Mouse (Mus musculus) MEL (cell line): ENCODE data around the gene Vill. TPM values are rescaled to one million over a fixed set of nuclear protein-coding genes. Genes with fewer than 3 reads are reported as not detected.

ENCODE experiments used
- DNase-seq: peaks from one replicate; pipeline ENCODE4 v3.0.0; 2011; ENCODE audit warnings: low read depth, low spot score
- H3K27ac ChIP-seq: 2 replicates; pipeline ENCODE4 v1.5.1; 2012; ENCODE audit warnings: low read depth, mild to moderate bottlenecking, control low read depth, low read length, moderate library complexity; ENCODE audit not compliant: control insufficient read depth
- H3K27me3 ChIP-seq, 2 experiments: fragments of 150-350 bp in 1 of 2; sonication (generic) in 1 of 2; 2 replicates each; pipeline ENCODE4 v1.6.1; 2012; ENCODE audit warnings: low read length in 2 of 2, mild to moderate bottlenecking in 2 of 2, improper control_type of control experiment in 1 of 2, moderate library complexity in 1 of 2; ENCODE audit not compliant: insufficient read depth in 2 of 2, control insufficient read depth in 1 of 2
- H3K36me3 ChIP-seq, 2 experiments: 2 replicates each; pipeline ENCODE4 v1.6.1; 2012 to 2014; ENCODE audit warnings: low read length in 2 of 2, improper control_type of control experiment in 1 of 2, inconsistent platforms in 1 of 2, mild to moderate bottlenecking in 1 of 2; ENCODE audit not compliant: insufficient read depth in 2 of 2, control insufficient read depth in 1 of 2
- H3K4me1 ChIP-seq, 2 experiments: fragments of 150-350 bp in 1 of 2; sonication (generic) in 1 of 2; 2 replicates each; pipeline ENCODE4 v1.6.1; 2012; ENCODE audit warnings: low read length in 2 of 2, improper control_type of control experiment in 1 of 2, mild to moderate bottlenecking in 1 of 2; ENCODE audit not compliant: insufficient read depth in 2 of 2, control insufficient read depth in 1 of 2
- H3K4me3 ChIP-seq, 2 experiments: fragments of 150-350 bp in 1 of 2; sonication (generic) in 1 of 2; 2 replicates each; pipeline ENCODE4 v1.5.1; 2012; ENCODE audit warnings: low read depth in 2 of 2, low read length in 2 of 2, mild to moderate bottlenecking in 2 of 2, moderate library complexity in 2 of 2, control low read depth in 1 of 2, improper control_type of control experiment in 1 of 2; ENCODE audit not compliant: control insufficient read depth in 1 of 2, insufficient read depth in 1 of 2
- H3K79me2 ChIP-seq: 2 replicates; pipeline ENCODE4 v1.6.1; 2012; ENCODE audit warnings: mild to moderate bottlenecking, low read length, moderate library complexity; ENCODE audit not compliant: control insufficient read depth, poor library complexity, insufficient read depth
- H3K9ac ChIP-seq: 2 replicates; pipeline ENCODE4 v1.6.1; 2012; ENCODE audit warnings: low read depth, mild to moderate bottlenecking, control low read depth, low read length, moderate library complexity; ENCODE audit not compliant: control insufficient read depth, poor library complexity, severe bottlenecking
- H3K9me3 ChIP-seq: fragments of 150-350 bp; sonication (generic); replicated peaks from 2 replicates; pipeline ENCODE4 v1.6.1; 2012; ENCODE audit warnings: mild to moderate bottlenecking, low read length, improper control_type of control experiment, moderate library complexity; ENCODE audit not compliant: insufficient read depth
- BHLHE40 ChIP-seq: IDR thresholded peaks from 2 replicates; pipeline ENCODE4 v1.6.1; 2012; ENCODE audit warnings: low read depth, mild to moderate bottlenecking, inconsistent platforms, low read length, improper control_type of control experiment, borderline replicate concordance
- CHD1 ChIP-seq: IDR thresholded peaks from 2 replicates; pipeline ENCODE4 v1.6.1; 2012; ENCODE audit warnings: low read depth, mild to moderate bottlenecking, inconsistent platforms, low read length, improper control_type of control experiment
- CTCF ChIP-seq, 3 experiments: IDR thresholded peaks in 2 of 3; conservative IDR thresholded peaks in 1 of 3; 2 replicates each; pipeline ENCODE4 v1.5.1; 2011 to 2012; ENCODE audit warnings: low read length in 3 of 3, low read depth in 2 of 3, mild to moderate bottlenecking in 2 of 3, improper control_type of control experiment in 1 of 3, inconsistent platforms in 1 of 3, mixed read lengths in 1 of 3, moderate library complexity in 1 of 3; ENCODE audit not compliant: control insufficient read depth in 1 of 3, insufficient read depth in 1 of 3, poor library complexity in 1 of 3, severe bottlenecking in 1 of 3
- ELF1 ChIP-seq: IDR thresholded peaks from 2 replicates; pipeline ENCODE4 v1.6.1; 2014; ENCODE audit warnings: low read depth, mild to moderate bottlenecking, inconsistent platforms, low read length, improper control_type of control experiment, moderate library complexity
- EP300 ChIP-seq, 2 experiments: IDR thresholded peaks; 2 replicates each; pipeline ENCODE4 v1.6.1; 2011; ENCODE audit warnings: improper control_type of control experiment in 2 of 2, low read length in 2 of 2, low read depth in 1 of 2, mild to moderate bottlenecking in 1 of 2
- HCFC1 ChIP-seq: IDR thresholded peaks from 2 replicates; pipeline ENCODE4 v1.6.1; 2012; ENCODE audit warnings: low read depth, mild to moderate bottlenecking, inconsistent platforms, low read length, improper control_type of control experiment, moderate library complexity
- MEF2A ChIP-seq: IDR thresholded peaks from 2 replicates; pipeline ENCODE4 v1.6.1; 2014; ENCODE audit warnings: low read depth, mild to moderate bottlenecking, inconsistent platforms, low read length, improper control_type of control experiment; ENCODE audit not compliant: poor library complexity, insufficient replicate concordance, severe bottlenecking; ENCODE audit errors: extremely low read depth
- MXI1 ChIP-seq: IDR thresholded peaks from 2 replicates; pipeline ENCODE4 v1.6.1; 2011; ENCODE audit warnings: mild to moderate bottlenecking, low read depth, low read length, improper control_type of control experiment
- MYB ChIP-seq: IDR thresholded peaks from 2 replicates; pipeline ENCODE4 v1.6.1; 2011; ENCODE audit warnings: mild to moderate bottlenecking, low read depth, low read length, improper control_type of control experiment
- POLR2A ChIP-seq, 2 experiments: IDR thresholded peaks; 2 replicates each; pipeline ENCODE4 v1.6.1; 2011 to 2012; ENCODE audit warnings: low read length in 2 of 2, mild to moderate bottlenecking in 2 of 2, control low read depth in 1 of 2, improper control_type of control experiment in 1 of 2, low read depth in 1 of 2, moderate library complexity in 1 of 2; ENCODE audit not compliant: control insufficient read depth in 1 of 2, insufficient read depth in 1 of 2, poor library complexity in 1 of 2
- POLR2AphosphoS2 ChIP-seq: IDR thresholded peaks from 2 replicates; pipeline ENCODE4 v1.6.1; 2011; ENCODE audit warnings: low read length, improper control_type of control experiment
- POLR2AphosphoS5 ChIP-seq: IDR thresholded peaks from 2 replicates; pipeline ENCODE4 v1.6.1; 2012; ENCODE audit warnings: low read depth, borderline replicate concordance, mild to moderate bottlenecking, inconsistent platforms, low read length, moderate library complexity, mixed read lengths
- SIN3A ChIP-seq: IDR thresholded peaks from 2 replicates; pipeline ENCODE4 v1.6.1; 2012; ENCODE audit warnings: low read length, improper control_type of control experiment, inconsistent platforms
- TBP ChIP-seq: IDR thresholded peaks from 2 replicates; pipeline ENCODE4 v1.8.0; 2011; ENCODE audit warnings: low read depth, low read length, improper control_type of control experiment
- TCF12 ChIP-seq: IDR thresholded peaks from 2 replicates; pipeline ENCODE4 v1.6.1; 2014; ENCODE audit warnings: low read depth, mild to moderate bottlenecking, inconsistent platforms, low read length, improper control_type of control experiment, moderate library complexity
- USF2 ChIP-seq, 2 experiments: IDR thresholded peaks; 2 replicates each; pipeline ENCODE4 v1.6.1; 2011 to 2012; ENCODE audit warnings: improper control_type of control experiment in 2 of 2, low read length in 2 of 2, borderline replicate concordance in 1 of 2, inconsistent platforms in 1 of 2, low read depth in 1 of 2, mild to moderate bottlenecking in 1 of 2; ENCODE audit not compliant: insufficient read depth in 1 of 2
- ZC3H11A ChIP-seq: IDR thresholded peaks from 2 replicates; pipeline ENCODE4 v1.6.1; 2012; ENCODE audit warnings: low read depth, mild to moderate bottlenecking, inconsistent platforms, low read length, improper control_type of control experiment
- ZKSCAN1 ChIP-seq: IDR thresholded peaks from 2 replicates; pipeline ENCODE4 v1.6.1; 2012; ENCODE audit warnings: low read depth, mild to moderate bottlenecking, inconsistent platforms, low read length, improper control_type of control experiment, moderate library complexity
- ZMIZ1 ChIP-seq: IDR thresholded peaks from 2 replicates; pipeline ENCODE4 v1.6.1; 2012; ENCODE audit warnings: low read depth, mild to moderate bottlenecking, inconsistent platforms, low read length, improper control_type of control experiment, moderate library complexity
- ZNF384 ChIP-seq: IDR thresholded peaks from 2 replicates; pipeline ENCODE4 v1.6.1; 2012; ENCODE audit warnings: low read depth, mild to moderate bottlenecking, inconsistent platforms, low read length, improper control_type of control experiment
- polyA plus RNA-seq, 2 experiments: library from polyadenylated mRNA; stranded (reverse) in 1 of 2; unstranded in 1 of 2; fragments of >175 nt in 1 of 2; fragments of >200 nt in 1 of 2; gene quantifications; 2 replicates each; pipeline versions ENCODE4 v1.2.1 to v1.2.4; 2012; ENCODE audit warnings: low replicate concordance in 2 of 2, low read depth in 1 of 2; ENCODE audit not compliant: insufficient read length in 2 of 2, insufficient read depth in 1 of 2, missing spikeins in 1 of 2
- total RNA-seq: library from RNA; depleted of rRNA; stranded (reverse); fragments of 300-350 nt; gene quantifications from 2 replicates; pipeline ENCODE4 v1.2.3, GENCODE M21; 2012

The Vill gene
- total and polyA plus RNA-seq, 3 experiments, result 76.2 to 197 (median 90.9) TPM

- H3K4me1 ChIP-seq, result no peaks in the 10 kb centered on the region
- H3K36me3 ChIP-seq, result no peaks in the 10 kb centered on the region
- H3K9ac ChIP-seq, result no peak within 1 kb of the TSS
- H3K9me3 ChIP-seq, result no peaks in the 10 kb centered on the region
- peaks cover 4 to 5% of the 10 kb centered on the region in 2 experiments; a peak in 3 of 4 replicates for H3K27me3 ChIP-seq
- no peaks in the 10 kb centered on the region for H3K79me2 ChIP-seq
- H3K27ac ChIP-seq, result no peak within 1 kb of the TSS
- DNase-seq, result no peak
- TF ChIP-seq SIN3A, result no peak
- no peak for TF ChIP-seq ZNF384
- no peak for TF ChIP-seq ELF1
- no peak for TF ChIP-seq TCF12
- no peak for TF ChIP-seq MEF2A
- TF ChIP-seq ZMIZ1, result no peak
- no peak for TF ChIP-seq POLR2AphosphoS5
- no peak for TF ChIP-seq EP300 (IDR thresholded peaks at IDR 0.05; ENCODE audit: low read depth in 1 of 2, low read length in 2 of 2)
- TF ChIP-seq POLR2A (IDR thresholded peaks at IDR 0.05; ENCODE audit: control insufficient read depth in 1 of 2, insufficient read depth in 1 of 2, low read depth in 1 of 2, low read length in 2 of 2, poor library complexity in 1 of 2), result no peak
- TF ChIP-seq ZC3H11A, result no peak
- TF ChIP-seq BHLHE40, result no peak
- no peak for TF ChIP-seq USF2 (IDR thresholded peaks at IDR 0.05; ENCODE audit: borderline replicate concordance in 1 of 2, insufficient read depth in 1 of 2, low read depth in 1 of 2, low read length in 2 of 2)
- no peak for TF ChIP-seq ZKSCAN1
- no peak for TF ChIP-seq CTCF (IDR thresholded peaks at IDR 0.05 in 2 of 3, conservative IDR thresholded peaks at IDR 0.05 in 1 of 3; ENCODE audit: control insufficient read depth in 1 of 3, insufficient read depth in 1 of 3, low read depth in 2 of 3, low read length in 3 of 3, poor library complexity in 1 of 3, severe bottlenecking in 1 of 3)
- no peak for TF ChIP-seq POLR2AphosphoS2
- no peak for TF ChIP-seq TBP
- no peak for TF ChIP-seq HCFC1
- TF ChIP-seq MYB, result no peak
- TF ChIP-seq MXI1, result no peak
- TF ChIP-seq CHD1, result no peak
- TF ChIP-seq, all 39 proteins: peak for 0
- no peak within 1 kb of the TSS for H3K4me3 ChIP-seq
Observed at GRCm38 (mm10) chr9:119093419-119094295, 41.1 kb downstream of the Vill start, which contains the start of gene Plcd1. Gene Plcd1, minus strand, starts transcription at chr9:119093502.
